Mouse (Mus musculus): ENCODE measurements at regions not wholly inside any gene's neighbourhood (a gene's known extent, or its start where the extent isn't known, plus 50 kb on each side); places are given as distances from the start of the nearest gene placed in this dataset.

DNA sequence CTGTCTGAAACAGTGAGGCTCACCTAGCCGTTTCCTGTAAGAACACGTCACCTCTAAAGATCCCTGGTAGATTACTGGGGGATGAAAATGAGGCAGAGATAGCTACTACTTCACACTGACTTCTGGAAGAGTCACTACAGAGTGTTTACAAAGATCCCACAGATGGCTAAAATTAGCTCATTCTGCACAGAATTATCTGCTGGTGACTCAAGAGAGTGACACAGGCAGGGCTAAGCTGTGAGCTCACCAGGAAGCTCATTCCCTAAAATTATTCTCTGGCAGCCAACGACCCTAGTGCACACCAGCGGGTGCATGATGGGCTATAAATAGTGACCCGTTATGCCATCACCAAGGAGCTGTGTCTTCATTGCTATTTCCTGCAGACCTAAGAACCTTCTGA, 53.2 kb upstream of the Ddah1 start:
- intact Hi-C loops (cut with DNase I), result loop anchor here (2.0 kb wide), 2 partner anchors 31 to 57 kb away; partner anchors contain the start of gene Ccn1
- peak; percentile 53 to 77 for DNase-seq

DNA sequence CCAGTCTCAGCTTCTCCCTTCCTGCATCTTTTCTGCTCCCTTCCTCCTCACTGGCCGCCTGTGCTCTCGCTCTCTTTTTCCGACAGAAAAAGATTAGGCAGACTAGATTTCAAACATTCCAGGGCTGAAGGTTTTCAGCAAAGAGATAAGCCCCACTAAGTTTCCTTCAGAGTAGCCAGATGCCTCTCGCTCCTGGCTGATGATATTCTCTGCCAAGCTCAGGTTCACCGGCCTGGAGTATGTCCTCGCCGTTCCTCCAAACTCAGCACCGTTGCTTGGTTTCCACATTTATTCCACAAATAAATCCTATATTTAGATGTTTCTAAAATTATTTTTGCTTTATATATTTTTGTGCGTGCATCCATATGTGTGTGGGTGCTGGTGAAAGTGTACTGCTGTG, 54.3 kb upstream of the Ccn1 start:
- DNase-seq, result no peak
- intact Hi-C loops (cut with DNase I), result loop anchor here (2.0 kb wide), 2 partner anchors 29 to 55 kb away; partner anchors contain the start of gene Ccn1

DNA sequence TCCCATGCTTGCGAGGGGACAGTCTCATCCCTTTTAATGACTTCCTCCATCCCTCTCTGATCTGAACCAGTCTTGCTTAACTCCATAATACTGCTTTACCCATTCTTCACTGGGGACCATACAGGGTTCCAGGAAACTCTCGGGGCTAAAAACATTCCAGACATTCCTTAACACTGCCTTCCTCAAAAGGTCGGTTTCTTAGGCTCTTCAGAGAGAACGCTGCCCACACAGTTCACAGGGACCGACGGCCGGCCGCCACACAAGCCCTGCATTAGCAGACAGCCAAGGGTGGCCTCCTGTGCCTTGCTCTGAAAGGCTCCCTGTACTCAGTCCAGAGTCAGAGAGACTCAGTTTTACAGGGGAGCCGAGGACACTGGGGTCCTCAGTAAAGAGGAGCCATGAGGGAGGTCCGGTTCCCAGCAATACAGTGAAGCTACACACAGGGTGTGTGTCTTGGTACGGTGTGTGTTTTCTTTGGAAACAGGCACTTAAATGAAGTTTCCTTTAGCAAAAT, 53.7 kb upstream of the Ccn1 start:
- peak in 1 of 2 experiments; percentile 23 for DNase-seq
- intact Hi-C loops (cut with DNase I), result no loop called here

DNA sequence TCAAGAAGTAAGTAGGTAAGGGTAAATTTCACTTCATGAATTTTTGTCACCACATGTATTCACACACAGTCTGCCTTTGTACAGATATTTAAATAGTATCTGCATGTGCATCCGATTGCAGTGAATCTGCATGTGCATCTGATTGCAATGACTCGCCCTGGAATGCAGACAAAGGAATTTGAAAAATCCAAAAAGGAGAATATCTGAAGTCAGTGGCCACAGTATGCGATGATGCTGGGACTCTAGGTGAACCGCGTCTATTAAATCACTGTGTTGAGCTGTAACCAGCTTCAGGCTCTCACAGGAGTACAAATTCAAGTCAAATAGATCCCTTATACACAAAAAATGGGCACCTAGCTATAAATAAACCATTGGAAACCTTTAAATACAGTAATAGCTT, 53.0 kb upstream of the Ccn1 start:
- no peak for DNase-seq
- intact Hi-C loops (cut with DNase I), result no loop called here

DNA sequence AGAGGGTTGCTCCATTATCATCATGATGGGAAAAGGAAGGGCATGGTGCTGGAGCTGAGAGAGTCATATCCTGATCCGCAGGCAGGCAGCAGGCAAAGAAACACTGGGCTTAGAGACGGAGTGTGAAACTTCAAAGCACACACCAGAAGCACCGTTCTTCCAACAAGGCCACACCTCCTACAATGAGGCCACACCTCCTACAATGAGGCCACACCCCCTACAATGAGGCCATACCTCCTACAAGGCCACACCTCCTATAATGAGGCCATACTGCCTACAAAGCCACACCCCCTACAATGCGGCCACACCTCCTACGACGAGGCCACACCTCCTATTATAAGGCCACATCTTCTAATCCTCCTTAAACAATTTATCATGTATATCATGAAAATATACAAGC, 52.2 kb upstream of the Ccn1 start:
- intact Hi-C loops (cut with DNase I), result no loop called here

More for the DNA sequence above, 52.2 kb upstream of the Ccn1 start:
- DNase-seq, result no peak
